Mouse (Mus musculus): ENCODE measurements around the gene Ubl7. TPM values are rescaled to one million over a fixed set of nuclear protein-coding genes. Genes with fewer than 3 reads are reported as not detected.

Gene Ubl7
- total and polyA plus RNA-seq, 3 experiments: 22.7 to 89.6 TPM; not detected in 1

- no peak for DNase-seq (ENCODE audit: low read depth, low spot score)
- no peak overlapping the region for H3K27ac ChIP-seq (ENCODE audit: control insufficient read depth, low read depth, low read length)
- H3K9me3 ChIP-seq (replicated peaks; ENCODE audit: insufficient read depth, low read length): no peaks in the 10 kb centered on the region
- no peaks in the 10 kb centered on the region for H3K79me2 ChIP-seq (ENCODE audit: control insufficient read depth, insufficient read depth, low read length, poor library complexity)
- no peak overlapping the region for H3K9ac ChIP-seq (ENCODE audit: control insufficient read depth, low read depth, low read length, poor library complexity, severe bottlenecking)
- no peaks in the 10 kb centered on the region for H3K4me1 ChIP-seq (ENCODE audit: control insufficient read depth in 1 of 2, insufficient read depth in 2 of 2, low read length in 2 of 2)
- TF ChIP-seq USF1 (IDR thresholded peaks at IDR 0.05; ENCODE audit: low read depth, low read length) (no peak), ZNF384 (IDR thresholded peaks at IDR 0.05; ENCODE audit: low read depth, low read length) (no peak), TAL1 (IDR thresholded peaks at IDR 0.05; ENCODE audit: low read length) (no peak), SIN3A (IDR thresholded peaks at IDR 0.05; ENCODE audit: low read length) (no peak), GABPA (IDR thresholded peaks at IDR 0.05; ENCODE audit: low read depth, low read length) (no peak), MAX (IDR thresholded peaks at IDR 0.05; ENCODE audit: low read length) (no peak), ELF1 (IDR thresholded peaks at IDR 0.05; ENCODE audit: low read depth, low read length) (no peak), UBTF (IDR thresholded peaks at IDR 0.05; ENCODE audit: borderline replicate concordance, insufficient read depth, low read depth, low read length) (no peak), MAFK (IDR thresholded peaks at IDR 0.05; ENCODE audit: borderline replicate concordance, low read depth, low read length) (no peak), ETS1 (IDR thresholded peaks at IDR 0.05; ENCODE audit: low read depth, low read length) (no peak), POLR2AphosphoS2 (IDR thresholded peaks at IDR 0.05; ENCODE audit: low read length) (no peak), TCF12 (IDR thresholded peaks at IDR 0.05; ENCODE audit: low read depth, low read length) (no peak)
- no peaks in the 10 kb centered on the region; a peak in 1 of 4 replicates for H3K36me3 ChIP-seq (ENCODE audit: control insufficient read depth in 1 of 2, insufficient read depth in 2 of 2, low read length in 2 of 2)
- H3K27me3 ChIP-seq (ENCODE audit: control insufficient read depth in 1 of 2, insufficient read depth in 2 of 2, low read length in 2 of 2): no peaks in the 10 kb centered on the region
- no peak overlapping the region for H3K4me3 ChIP-seq (ENCODE audit: control insufficient read depth in 1 of 2, insufficient read depth in 1 of 2, low read depth in 2 of 2, low read length in 2 of 2)
These were observed 20.5 kb downstream of the Ubl7 start for GRCm38 (mm10) chr9:57931166-57931767.

GRCm38 (mm10) chr9:57932253-57932652, 21.5 kb downstream of the Ubl7 start:
- no peak for DNase-seq (ENCODE audit: low read depth, low spot score)
- no peaks in the 10 kb centered on the region; a peak in 1 of 4 replicates for H3K36me3 ChIP-seq (ENCODE audit: control insufficient read depth in 1 of 2, insufficient read depth in 2 of 2, low read length in 2 of 2)
- H3K79me2 ChIP-seq (ENCODE audit: control insufficient read depth, insufficient read depth, low read length, poor library complexity): no peaks in the 10 kb centered on the region
- H3K9ac ChIP-seq (ENCODE audit: control insufficient read depth, low read depth, low read length, poor library complexity, severe bottlenecking): no peak overlapping the region
- TF ChIP-seq USF1 (IDR thresholded peaks at IDR 0.05; ENCODE audit: low read depth, low read length) (no peak), USF2 (IDR thresholded peaks at IDR 0.05; ENCODE audit: borderline replicate concordance in 1 of 2, insufficient read depth in 1 of 2, low read depth in 1 of 2, low read length in 2 of 2) (no peak), MAZ (IDR thresholded peaks at IDR 0.05; ENCODE audit: low read depth, low read length) (no peak), UBTF (IDR thresholded peaks at IDR 0.05; ENCODE audit: borderline replicate concordance, insufficient read depth, low read depth, low read length) (no peak), POLR2AphosphoS5 (IDR thresholded peaks at IDR 0.05; ENCODE audit: borderline replicate concordance, low read depth, low read length) (no peak)
- H3K27ac ChIP-seq (ENCODE audit: control insufficient read depth, low read depth, low read length): no peak overlapping the region
- H3K4me1 ChIP-seq (ENCODE audit: control insufficient read depth in 1 of 2, insufficient read depth in 2 of 2, low read length in 2 of 2): no peaks in the 10 kb centered on the region
- H3K9me3 ChIP-seq (replicated peaks; ENCODE audit: insufficient read depth, low read length): no peaks in the 10 kb centered on the region
- H3K27me3 ChIP-seq (ENCODE audit: control insufficient read depth in 1 of 2, insufficient read depth in 2 of 2, low read length in 2 of 2): 0 out of 4 replicates have a peak, but pooled peaks cover 0 to under 1% of the 10 kb centered on the region in 2 experiments
- no peak overlapping the region for H3K4me3 ChIP-seq (ENCODE audit: control insufficient read depth in 1 of 2, insufficient read depth in 1 of 2, low read depth in 2 of 2, low read length in 2 of 2)

Measured in MEL (cell line).